Mouse (Mus musculus): ENCODE data around the gene Olfr813. TPM values are rescaled to one million over a fixed set of nuclear protein-coding genes. Genes with fewer than 3 reads are reported as not detected.
"Not testable (repeated sequence)": the region's sequence is repeated elsewhere in the genome, so short reads cannot be mapped to it uniquely, and the experiment has no call there.

Olfr813 gene
- total RNA-seq (2014; rRNA removed) (not detected in 2 replicates), polyA plus RNA-seq (2015; fragmentation: Nextera tagmentation; extraction: Ambion mirVana) (not detected in 2 replicates)

DNA sequence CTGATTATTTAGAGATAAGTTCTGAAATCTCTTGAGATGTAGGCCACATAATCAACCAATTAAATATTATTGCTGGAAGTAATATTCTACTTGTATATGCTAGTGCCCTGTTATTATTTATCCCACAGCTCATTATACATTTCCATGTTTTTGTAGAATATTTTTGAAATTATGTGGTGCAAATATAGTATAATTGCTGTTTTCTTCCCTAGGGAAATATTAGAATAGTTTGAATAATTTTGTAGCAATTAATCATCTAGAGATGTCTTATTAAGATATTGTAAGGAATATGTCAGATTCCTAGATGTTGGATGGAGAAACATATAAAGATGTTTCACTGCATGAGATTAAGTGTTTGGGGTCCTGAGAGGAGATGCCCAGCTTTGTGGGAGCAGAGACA lies at the start of gene Olfr813:
TSS of gene Olfr813 (plus strand) at position 301 of the 400 bp plus-strand sequence.
- H3K9ac ChIP-seq (replicated peaks; ENCODE audit: low read length, poor library complexity, severe bottlenecking): no peak within 1 kb of the TSS
- H3K27ac ChIP-seq (ENCODE audit: low read depth, low read length): no peak within 1 kb of the TSS
- TF ChIP-seq CTCF (IDR thresholded peaks at IDR 0.05): no peak
- H3K4me1 ChIP-seq (ENCODE audit: insufficient read depth, low read length): no peaks in the 10 kb centered on the region
- ATAC-seq (ENCODE audit: low FRiP score): no peak
- no peak for DNase-seq (ENCODE audit: low spot score)
- no peaks in the 10 kb centered on the region for H3K27me3 ChIP-seq (ENCODE audit: insufficient read depth, low read length)
- no peaks in the 10 kb centered on the region for H3K9me3 ChIP-seq (ENCODE audit: low read length)
- no peaks in the 10 kb centered on the region for H3K36me3 ChIP-seq (ENCODE audit: insufficient read depth, low read length)
- H3K4me2 ChIP-seq (ENCODE audit: low read depth, low read length, poor library complexity, severe bottlenecking): no peak within 1 kb of the TSS
- H3K4me3 ChIP-seq (ENCODE audit: low read depth, low read length): no peak within 1 kb of the TSS

DNA sequence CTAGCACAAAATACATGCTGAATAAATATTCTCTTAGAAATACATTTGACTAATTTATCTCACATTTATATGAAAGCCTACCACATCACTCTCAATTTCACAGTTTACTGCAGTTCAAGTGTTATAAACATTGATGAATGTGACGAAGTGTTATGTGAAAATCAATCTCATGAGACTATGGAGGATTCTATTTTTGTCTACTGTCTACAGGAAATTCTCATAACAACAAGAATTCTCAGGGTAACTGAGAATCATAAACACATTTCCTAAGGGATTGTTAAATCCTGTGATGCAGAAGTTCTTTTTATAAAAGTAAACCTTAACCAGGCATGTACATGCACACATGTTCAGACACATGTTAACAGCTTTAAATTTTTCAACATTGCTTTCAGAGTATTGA lies 9.2 kb upstream of the Olfr813 start, which contains the start of gene Olfr812:
TSS of gene Olfr812 (minus strand) at position 101 of the 400 bp plus-strand sequence.
- no peak for DNase-seq (ENCODE audit: low spot score)
- H3K4me3 ChIP-seq (ENCODE audit: low read depth, low read length): no peak within 1 kb of the TSS
- H3K4me2 ChIP-seq (ENCODE audit: low read depth, low read length, poor library complexity, severe bottlenecking): no peak within 1 kb of the TSS
- ATAC-seq (ENCODE audit: low FRiP score): no peak
- no peaks in the 10 kb centered on the region for H3K36me3 ChIP-seq (ENCODE audit: insufficient read depth, low read length)
- H3K9me3 ChIP-seq (ENCODE audit: low read length): no peaks in the 10 kb centered on the region
- H3K27ac ChIP-seq (ENCODE audit: low read depth, low read length): no peak within 1 kb of the TSS
- H3K27me3 ChIP-seq (ENCODE audit: insufficient read depth, low read length): no peaks in the 10 kb centered on the region
- no peak within 1 kb of the TSS for H3K9ac ChIP-seq (replicated peaks; ENCODE audit: low read length, poor library complexity, severe bottlenecking)
- WGBS: 74% methylated on average over 1 of the region's 1 CpGs
- no peaks in the 10 kb centered on the region for H3K4me1 ChIP-seq (ENCODE audit: insufficient read depth, low read length)
- no peak for TF ChIP-seq CTCF (IDR thresholded peaks at IDR 0.05)

DNA sequence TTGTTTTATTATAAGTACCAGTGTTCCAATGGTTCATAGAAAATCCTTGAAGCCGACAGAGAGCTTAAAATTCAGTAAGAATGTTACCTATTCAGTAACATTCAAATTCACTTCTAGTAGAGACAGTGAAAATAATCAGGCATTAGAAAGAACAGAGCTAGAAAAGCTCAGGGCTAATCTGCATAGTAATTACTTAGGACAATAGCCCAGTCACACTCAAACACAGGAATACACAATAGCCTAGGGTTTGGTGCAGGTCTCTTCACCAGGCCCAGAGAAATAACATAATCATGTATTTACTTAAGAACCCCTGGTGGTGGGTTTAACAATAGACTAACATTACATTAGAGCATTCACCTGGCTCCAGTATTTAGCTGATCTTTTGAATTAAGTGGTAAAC lies 7.8 kb upstream of the Olfr813 start:
- H3K27ac ChIP-seq (ENCODE audit: low read depth, low read length): no peak overlapping the region
- H3K9me3 ChIP-seq (ENCODE audit: low read length): no peaks in the 10 kb centered on the region
- no peak overlapping the region for H3K4me3 ChIP-seq (ENCODE audit: low read depth, low read length)
- no peak for ATAC-seq (ENCODE audit: low FRiP score)
- DNase-seq (ENCODE audit: low spot score): no peak
- TF ChIP-seq CTCF (IDR thresholded peaks at IDR 0.05): no peak
- H3K36me3 ChIP-seq (ENCODE audit: insufficient read depth, low read length): no peaks in the 10 kb centered on the region
- 45% methylated on average over 1 of the region's 1 CpGs for WGBS
- H3K4me2 ChIP-seq (ENCODE audit: low read depth, low read length, poor library complexity, severe bottlenecking): no peak overlapping the region
- H3K27me3 ChIP-seq (ENCODE audit: insufficient read depth, low read length): no peaks in the 10 kb centered on the region
- H3K4me1 ChIP-seq (ENCODE audit: insufficient read depth, low read length): no peaks in the 10 kb centered on the region
- no peak overlapping the region for H3K9ac ChIP-seq (replicated peaks; ENCODE audit: low read length, poor library complexity, severe bottlenecking)

DNA sequence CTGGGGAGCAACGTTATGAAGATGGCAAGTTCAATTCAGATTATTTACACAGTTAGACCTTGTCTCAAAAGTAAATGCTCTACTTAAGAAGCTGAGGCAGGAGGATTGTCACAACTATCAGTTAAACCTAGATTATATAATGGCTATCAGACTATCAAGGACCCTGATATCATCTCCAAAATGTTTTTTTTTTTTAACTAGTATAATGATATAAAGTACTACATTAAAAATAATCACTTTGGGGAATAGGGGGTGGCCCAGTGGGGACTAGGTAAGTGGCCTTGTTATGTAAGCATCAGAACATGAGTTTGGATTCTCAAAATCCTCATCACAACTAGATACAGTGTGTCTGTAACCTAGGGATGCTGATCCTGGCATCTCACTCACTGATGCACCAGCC lies 24.6 kb downstream of the Olfr813 start, which contains the start of gene Olfr814:
TSS of gene Olfr814 (minus strand) at position 101 of the 400 bp plus-strand sequence.
- not testable (repeated sequence) for H3K9me3 ChIP-seq (ENCODE audit: low read length); DNase-seq (ENCODE audit: low spot score); H3K27me3 ChIP-seq (ENCODE audit: insufficient read depth, low read length); H3K9ac ChIP-seq (replicated peaks; ENCODE audit: low read length, poor library complexity, severe bottlenecking); ATAC-seq (ENCODE audit: low FRiP score); H3K36me3 ChIP-seq (ENCODE audit: insufficient read depth, low read length); H3K4me3 ChIP-seq (ENCODE audit: low read depth, low read length); H3K4me2 ChIP-seq (ENCODE audit: low read depth, low read length, poor library complexity, severe bottlenecking); H3K4me1 ChIP-seq (ENCODE audit: insufficient read depth, low read length); H3K27ac ChIP-seq (ENCODE audit: low read depth, low read length)
- no CpG with 5 or more reads among the region's 1 CpGs for WGBS

DNA sequence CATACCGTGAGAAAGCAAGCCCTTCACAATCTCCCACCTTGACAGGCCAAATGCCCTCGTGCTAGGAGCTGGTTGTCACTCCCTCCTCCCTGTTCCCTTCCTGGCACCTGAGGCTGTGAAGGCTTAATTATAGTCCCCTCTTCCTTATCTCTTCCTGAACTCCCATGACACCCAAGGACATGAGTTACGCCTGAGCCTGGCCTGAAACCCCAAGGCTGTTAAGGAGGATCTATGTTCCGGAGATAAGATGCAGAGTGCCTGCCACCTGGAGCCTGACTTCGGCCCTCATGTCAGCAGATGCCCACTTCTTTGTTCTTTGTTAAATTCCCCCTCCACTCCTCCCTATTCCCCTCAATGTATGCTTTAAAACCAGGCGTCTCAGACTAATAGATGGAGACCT lies 30.3 kb downstream of the Olfr813 start:
- H3K27ac ChIP-seq (ENCODE audit: low read depth, low read length); H3K4me3 ChIP-seq (ENCODE audit: low read depth, low read length); H3K4me1 ChIP-seq (ENCODE audit: insufficient read depth, low read length); H3K4me2 ChIP-seq (ENCODE audit: low read depth, low read length, poor library complexity, severe bottlenecking); DNase-seq (ENCODE audit: low spot score); ATAC-seq (ENCODE audit: low FRiP score); H3K36me3 ChIP-seq (ENCODE audit: insufficient read depth, low read length); H3K9me3 ChIP-seq (ENCODE audit: low read length); H3K9ac ChIP-seq (replicated peaks; ENCODE audit: low read length, poor library complexity, severe bottlenecking); H3K27me3 ChIP-seq (ENCODE audit: insufficient read depth, low read length): not testable (repeated sequence)
- 88% methylated on average over 6 of the region's 6 CpGs for WGBS

DNA sequence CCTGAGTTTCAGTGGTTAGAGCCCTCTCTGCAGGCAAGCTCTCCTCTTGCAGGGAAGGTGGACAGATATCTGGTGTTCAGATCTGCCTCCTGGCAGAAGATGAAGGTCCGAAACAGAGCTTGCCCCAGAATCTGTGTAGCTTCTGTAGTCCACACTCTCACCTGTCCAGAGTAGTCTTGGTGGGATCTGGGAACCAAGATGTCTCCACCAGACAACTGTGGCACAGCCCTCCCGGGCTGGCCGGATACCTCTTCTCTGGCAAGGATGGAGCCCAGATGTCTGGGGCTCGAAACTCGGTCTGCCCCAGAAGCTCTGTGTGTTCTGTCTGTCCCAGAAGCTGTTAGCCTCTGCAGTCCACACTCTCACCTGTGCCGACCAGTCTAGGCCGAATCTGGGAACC lies 30.8 kb downstream of the Olfr813 start:
- TF ChIP-seq CTCF (IDR thresholded peaks at IDR 0.05): no peak
- DNase-seq (ENCODE audit: low spot score) (no peak), ATAC-seq (ENCODE audit: low FRiP score) (no peak)
- 96% methylated on average over 7 of the region's 7 CpGs for WGBS
- H3K36me3 ChIP-seq (ENCODE audit: insufficient read depth, low read length): no peaks in the 10 kb centered on the region
- H3K9ac ChIP-seq (replicated peaks; ENCODE audit: low read length, poor library complexity, severe bottlenecking): no peak overlapping the region
- H3K4me1 ChIP-seq (ENCODE audit: insufficient read depth, low read length): no peaks in the 10 kb centered on the region
- no peak overlapping the region for H3K4me3 ChIP-seq (ENCODE audit: low read depth, low read length)
- no peak overlapping the region for H3K4me2 ChIP-seq (ENCODE audit: low read depth, low read length, poor library complexity, severe bottlenecking)
- H3K9me3 ChIP-seq (ENCODE audit: low read length): no peaks in the 10 kb centered on the region
- H3K27ac ChIP-seq (ENCODE audit: low read depth, low read length): no peak overlapping the region
- H3K27me3 ChIP-seq (ENCODE audit: insufficient read depth, low read length): no peaks in the 10 kb centered on the region

DNA sequence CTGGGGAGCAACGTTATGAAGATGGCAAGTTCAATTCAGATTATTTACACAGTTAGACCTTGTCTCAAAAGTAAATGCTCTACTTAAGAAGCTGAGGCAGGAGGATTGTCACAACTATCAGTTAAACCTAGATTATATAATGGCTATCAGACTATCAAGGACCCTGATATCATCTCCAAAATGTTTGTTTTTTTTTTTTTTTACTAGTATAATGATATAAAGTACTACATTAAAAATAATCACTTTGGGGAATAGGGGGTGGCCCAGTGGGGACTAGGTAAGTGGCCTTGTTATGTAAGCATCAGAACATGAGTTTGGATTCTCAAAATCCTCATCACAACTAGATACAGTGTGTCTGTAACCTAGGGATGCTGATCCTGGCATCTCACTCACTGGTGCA lies 50.6 kb downstream of the Olfr813 start, which contains the start of gene Olfr815:
TSS of gene Olfr815 (minus strand) at position 101 of the 400 bp plus-strand sequence.
- not testable (repeated sequence) for H3K27ac ChIP-seq (ENCODE audit: low read depth, low read length); H3K4me2 ChIP-seq (ENCODE audit: low read depth, low read length, poor library complexity, severe bottlenecking); H3K4me3 ChIP-seq (ENCODE audit: low read depth, low read length); H3K9ac ChIP-seq (replicated peaks; ENCODE audit: low read length, poor library complexity, severe bottlenecking); H3K4me1 ChIP-seq (ENCODE audit: insufficient read depth, low read length); ATAC-seq (ENCODE audit: low FRiP score); DNase-seq (ENCODE audit: low spot score); H3K27me3 ChIP-seq (ENCODE audit: insufficient read depth, low read length); H3K9me3 ChIP-seq (ENCODE audit: low read length); H3K36me3 ChIP-seq (ENCODE audit: insufficient read depth, low read length)
- WGBS: no CpG with 5 or more reads among the region's 1 CpGs

Other genes with a start within 250 kb of the Olfr813 start
- not detected in 2 replicates for gene Olfr796, start 242.8 kb upstream of the Olfr813 start, total RNA-seq (2014; rRNA removed)
- not detected in 2 replicates for gene Olfr796, start 242.8 kb upstream of the Olfr813 start, polyA plus RNA-seq (2015; fragmentation: Nextera tagmentation; extraction: Ambion mirVana)
- not detected in 2 replicates for gene Olfr798, start 227.4 kb upstream of the Olfr813 start, total RNA-seq (2014; rRNA removed)
- gene Olfr798, start 227.4 kb upstream of the Olfr813 start, polyA plus RNA-seq (2015; fragmentation: Nextera tagmentation; extraction: Ambion mirVana): not detected in 2 replicates
- gene Olfr799, start 217.9 kb upstream of the Olfr813 start, total RNA-seq (2014; rRNA removed): not detected in 2 replicates
- gene Olfr799, start 217.9 kb upstream of the Olfr813 start, polyA plus RNA-seq (2015; fragmentation: Nextera tagmentation; extraction: Ambion mirVana): not detected in 2 replicates
- gene Olfr800, start 197.7 kb upstream of the Olfr813 start, total RNA-seq (2014; rRNA removed): not detected in 2 replicates
- not detected in 2 replicates for gene Olfr800, start 197.7 kb upstream of the Olfr813 start, polyA plus RNA-seq (2015; fragmentation: Nextera tagmentation; extraction: Ambion mirVana)
- not detected in 2 replicates for gene Olfr801, start 181.5 kb upstream of the Olfr813 start, total RNA-seq (2014; rRNA removed)
- not detected in 2 replicates for gene Olfr801, start 181.5 kb upstream of the Olfr813 start, polyA plus RNA-seq (2015; fragmentation: Nextera tagmentation; extraction: Ambion mirVana)
- not detected in 2 replicates for gene Olfr802, start 167.2 kb upstream of the Olfr813 start, total RNA-seq (2014; rRNA removed)
- gene Olfr802, start 167.2 kb upstream of the Olfr813 start, polyA plus RNA-seq (2015; fragmentation: Nextera tagmentation; extraction: Ambion mirVana): 0.04 and 0.11 TPM in 2 replicates
- gene Olfr803, start 161.1 kb upstream of the Olfr813 start, total RNA-seq (2014; rRNA removed): not detected in 2 replicates
- gene Olfr803, start 161.1 kb upstream of the Olfr813 start, polyA plus RNA-seq (2015; fragmentation: Nextera tagmentation; extraction: Ambion mirVana): not detected in 2 replicates
- gene Olfr804, start 152.2 kb upstream of the Olfr813 start, total RNA-seq (2014; rRNA removed): not detected in 2 replicates
- gene Olfr804, start 152.2 kb upstream of the Olfr813 start, polyA plus RNA-seq (2015; fragmentation: Nextera tagmentation; extraction: Ambion mirVana): not detected in 2 replicates
- gene Olfr805, start 126.0 kb upstream of the Olfr813 start, total RNA-seq (2014; rRNA removed): not detected in 2 replicates
- gene Olfr805, start 126.0 kb upstream of the Olfr813 start, polyA plus RNA-seq (2015; fragmentation: Nextera tagmentation; extraction: Ambion mirVana): not detected in 2 replicates
- not detected in 2 replicates for gene Olfr806, start 113.4 kb upstream of the Olfr813 start, total RNA-seq (2014; rRNA removed)
- gene Olfr806, start 113.4 kb upstream of the Olfr813 start, polyA plus RNA-seq (2015; fragmentation: Nextera tagmentation; extraction: Ambion mirVana): not detected in 2 replicates
- not detected in 2 replicates for gene Olfr807, start 97.6 kb upstream of the Olfr813 start, total RNA-seq (2014; rRNA removed)
- not detected in 2 replicates for gene Olfr807, start 97.6 kb upstream of the Olfr813 start, polyA plus RNA-seq (2015; fragmentation: Nextera tagmentation; extraction: Ambion mirVana)
- not detected in 2 replicates for gene Olfr808, start 89.9 kb upstream of the Olfr813 start, total RNA-seq (2014; rRNA removed)
- not detected in 2 replicates for gene Olfr808, start 89.9 kb upstream of the Olfr813 start, polyA plus RNA-seq (2015; fragmentation: Nextera tagmentation; extraction: Ambion mirVana)
- gene Olfr809, start 80.7 kb upstream of the Olfr813 start, total RNA-seq (2014; rRNA removed): not detected in 2 replicates
- gene Olfr809, start 80.7 kb upstream of the Olfr813 start, polyA plus RNA-seq (2015; fragmentation: Nextera tagmentation; extraction: Ambion mirVana): not detected in 2 replicates
- gene Olfr810, start 60.5 kb upstream of the Olfr813 start, total RNA-seq (2014; rRNA removed): not detected in 2 replicates
- not detected in 2 replicates for gene Olfr810, start 60.5 kb upstream of the Olfr813 start, polyA plus RNA-seq (2015; fragmentation: Nextera tagmentation; extraction: Ambion mirVana)
- not detected in 2 replicates for gene Olfr811, start 51.0 kb upstream of the Olfr813 start, total RNA-seq (2014; rRNA removed)
- gene Olfr811, start 51.0 kb upstream of the Olfr813 start, polyA plus RNA-seq (2015; fragmentation: Nextera tagmentation; extraction: Ambion mirVana): not detected in 2 replicates
- gene Olfr812, start 9.3 kb upstream of the Olfr813 start, total RNA-seq (2014; rRNA removed): not detected in 2 replicates
- gene Olfr812, start 9.3 kb upstream of the Olfr813 start, polyA plus RNA-seq (2015; fragmentation: Nextera tagmentation; extraction: Ambion mirVana): not detected in 2 replicates
- not detected in 2 replicates for gene Olfr814, start 24.5 kb downstream of the Olfr813 start, total RNA-seq (2014; rRNA removed)
- gene Olfr814, start 24.5 kb downstream of the Olfr813 start, polyA plus RNA-seq (2015; fragmentation: Nextera tagmentation; extraction: Ambion mirVana): not detected in 2 replicates
- not detected in 2 replicates for gene Olfr815, start 50.5 kb downstream of the Olfr813 start, total RNA-seq (2014; rRNA removed)
- not detected in 2 replicates for gene Olfr815, start 50.5 kb downstream of the Olfr813 start, polyA plus RNA-seq (2015; fragmentation: Nextera tagmentation; extraction: Ambion mirVana)
- gene Olfr816, start 60.2 kb downstream of the Olfr813 start, total RNA-seq (2014; rRNA removed): not detected in 2 replicates
- gene Olfr816, start 60.2 kb downstream of the Olfr813 start, polyA plus RNA-seq (2015; fragmentation: Nextera tagmentation; extraction: Ambion mirVana): not detected in 2 replicates
- gene Olfr818, start 93.7 kb downstream of the Olfr813 start, total RNA-seq (2014; rRNA removed): not detected in 2 replicates
- not detected in 2 replicates for gene Olfr818, start 93.7 kb downstream of the Olfr813 start, polyA plus RNA-seq (2015; fragmentation: Nextera tagmentation; extraction: Ambion mirVana)
- not detected in 2 replicates for gene Olfr819, start 111.9 kb downstream of the Olfr813 start, total RNA-seq (2014; rRNA removed)
- gene Olfr819, start 111.9 kb downstream of the Olfr813 start, polyA plus RNA-seq (2015; fragmentation: Nextera tagmentation; extraction: Ambion mirVana): not detected in 2 replicates
- not detected in 2 replicates for gene Olfr247, start 120.8 kb downstream of the Olfr813 start, total RNA-seq (2014; rRNA removed)
- not detected in 2 replicates for gene Olfr247, start 120.8 kb downstream of the Olfr813 start, polyA plus RNA-seq (2015; fragmentation: Nextera tagmentation; extraction: Ambion mirVana)
- not detected in 2 replicates for gene Gm10310, start 129.7 kb downstream of the Olfr813 start, total RNA-seq (2014; rRNA removed)
- not detected in 2 replicates for gene Gm10310, start 129.7 kb downstream of the Olfr813 start, polyA plus RNA-seq (2015; fragmentation: Nextera tagmentation; extraction: Ambion mirVana)
- not detected in 2 replicates for gene Olfr820, start 157.3 kb downstream of the Olfr813 start, total RNA-seq (2014; rRNA removed)
- gene Olfr820, start 157.3 kb downstream of the Olfr813 start, polyA plus RNA-seq (2015; fragmentation: Nextera tagmentation; extraction: Ambion mirVana): not detected in 2 replicates
- not detected in 2 replicates for gene Olfr821, start 175.0 kb downstream of the Olfr813 start, total RNA-seq (2014; rRNA removed)
- gene Olfr821, start 175.0 kb downstream of the Olfr813 start, polyA plus RNA-seq (2015; fragmentation: Nextera tagmentation; extraction: Ambion mirVana): not detected in 2 replicates
- gene Olfr822, start 215.8 kb downstream of the Olfr813 start, total RNA-seq (2014; rRNA removed): not detected in 2 replicates
- gene Olfr822, start 215.8 kb downstream of the Olfr813 start, polyA plus RNA-seq (2015; fragmentation: Nextera tagmentation; extraction: Ambion mirVana): not detected in 2 replicates

All from midbrain, postnatal 0 days (tissue).